Mouse (Mus musculus): ENCODE measurements around the gene Fgd2.
"Not testable (repeated sequence)": the region's sequence is repeated elsewhere in the genome, so short reads cannot be mapped to it uniquely, and the experiment has no call there.

Gene Fgd2

DNA sequence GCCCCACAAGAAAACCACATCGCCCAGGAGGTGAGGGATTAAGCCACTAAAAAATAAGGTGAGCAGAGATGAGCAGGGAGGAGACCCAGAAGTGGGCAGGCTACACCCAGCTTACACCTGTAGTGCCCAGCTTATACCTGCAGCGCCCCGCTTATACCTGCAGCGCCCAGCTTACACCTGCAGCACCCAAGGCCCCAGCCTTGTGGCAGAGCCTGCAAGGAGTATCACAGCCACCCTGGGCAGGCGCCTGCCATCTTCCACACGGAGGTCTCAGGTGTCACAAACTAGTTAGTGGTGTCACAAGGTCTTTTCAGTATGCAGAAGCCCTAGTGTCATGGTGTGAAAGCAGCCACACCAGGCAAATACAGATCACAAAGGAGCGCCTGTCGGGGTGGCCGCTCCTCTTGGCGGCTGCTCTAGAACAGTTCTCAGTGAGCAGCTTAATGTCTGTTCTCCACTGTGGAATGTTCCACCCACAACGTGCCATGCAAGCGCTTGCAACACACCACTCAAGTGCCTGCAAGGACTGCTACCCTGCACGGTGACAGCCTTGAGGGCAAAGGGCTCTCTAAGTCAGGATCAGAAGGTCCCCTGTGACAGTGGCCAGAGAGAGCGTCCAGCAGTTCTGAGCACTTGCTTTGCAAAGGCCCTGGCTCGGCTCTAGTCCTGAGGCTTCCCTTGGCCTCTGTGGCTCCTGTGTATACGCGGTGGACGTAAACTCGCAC is 24.3 kb upstream of the Fgd2 start:
- no peak for DNase-seq (ENCODE audit: low spot score)

DNA sequence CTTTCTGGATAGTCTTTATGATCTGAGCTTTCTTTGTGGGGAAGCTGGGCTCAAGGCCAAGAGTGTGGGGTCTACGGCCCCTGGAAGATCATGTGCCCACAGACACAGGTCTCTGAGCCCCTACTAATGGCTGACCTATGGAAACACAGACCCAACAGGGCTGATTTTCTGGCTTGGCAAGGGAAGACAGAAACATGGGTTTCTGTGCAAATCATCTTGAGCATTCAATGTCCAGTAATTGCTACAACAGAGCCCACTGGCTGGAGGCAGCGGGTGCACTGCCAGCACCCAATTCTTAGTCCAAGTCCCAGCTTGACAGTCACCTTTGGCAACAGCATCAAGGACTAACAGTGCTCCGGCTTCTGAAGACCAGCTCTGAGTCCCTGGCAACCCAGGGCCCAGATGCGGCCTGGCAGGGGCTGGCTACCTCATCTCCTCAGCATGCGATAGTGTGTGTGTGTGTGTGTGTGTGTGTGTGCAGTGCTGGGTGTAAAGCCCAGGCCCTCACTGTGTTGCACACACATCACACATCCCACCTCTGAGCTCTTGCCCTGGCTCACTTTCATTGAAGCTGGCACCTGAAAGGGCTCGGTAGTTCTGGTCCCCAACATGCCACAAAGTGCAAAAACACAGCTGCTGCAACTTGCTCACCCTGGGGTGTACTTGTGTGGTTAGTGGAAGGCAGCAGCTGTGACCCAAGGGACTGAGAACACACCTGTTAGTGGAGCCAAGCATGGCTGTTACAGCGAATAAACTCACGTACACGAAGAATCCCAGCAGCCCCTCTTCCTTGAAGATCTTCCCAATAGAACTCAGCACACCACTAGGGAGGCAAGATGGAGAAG is 22.5 kb upstream of the Fgd2 start:
- DNase-seq (ENCODE audit: low spot score): no peak

GRCm38 (mm10) chr17:29339170-29339768 is 21.4 kb upstream of the Fgd2 start:
- no peak for DNase-seq (ENCODE audit: low spot score)

DNA sequence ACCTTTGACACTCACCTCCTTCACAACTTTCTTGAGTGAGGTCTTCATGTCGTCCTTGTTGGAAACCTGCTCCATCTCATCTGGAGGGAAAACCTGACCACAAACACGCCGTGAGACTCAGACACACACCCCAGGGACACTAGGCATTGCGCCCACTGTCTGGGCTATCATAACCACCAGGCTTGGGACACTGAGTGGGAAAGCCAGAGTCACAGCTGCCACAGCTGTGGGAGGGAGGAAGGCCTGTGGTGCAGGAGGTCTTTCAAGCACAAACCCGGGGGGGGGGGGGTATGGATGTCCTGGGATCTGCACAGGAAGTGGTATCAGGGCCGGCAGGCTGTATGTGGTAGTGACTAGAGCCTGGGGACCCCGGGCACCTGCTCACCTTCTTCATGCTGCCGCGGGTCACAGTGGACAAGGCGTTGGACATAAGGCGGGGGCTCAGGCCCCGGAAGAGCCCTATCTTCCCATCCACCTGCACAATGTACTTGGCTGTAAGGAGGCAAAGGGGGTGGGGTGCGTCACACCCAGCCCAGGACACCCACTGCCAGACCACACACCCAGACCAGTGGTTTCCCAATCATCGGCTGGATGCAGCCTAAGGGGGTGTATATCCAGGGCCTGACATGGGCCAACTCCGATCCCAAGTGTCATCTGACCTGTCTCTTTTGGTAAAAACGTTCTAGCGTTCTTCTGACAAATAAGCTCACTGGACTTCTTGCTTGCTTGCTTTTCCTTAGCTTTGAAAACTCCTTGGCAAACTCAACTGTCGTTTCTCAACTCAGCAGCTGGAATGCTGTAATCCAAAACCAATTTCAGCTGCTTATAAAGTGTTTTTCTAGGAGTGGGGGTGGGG is 20.1 kb upstream of the Fgd2 start:
- DNase-seq (ENCODE audit: low spot score): no peak

DNA sequence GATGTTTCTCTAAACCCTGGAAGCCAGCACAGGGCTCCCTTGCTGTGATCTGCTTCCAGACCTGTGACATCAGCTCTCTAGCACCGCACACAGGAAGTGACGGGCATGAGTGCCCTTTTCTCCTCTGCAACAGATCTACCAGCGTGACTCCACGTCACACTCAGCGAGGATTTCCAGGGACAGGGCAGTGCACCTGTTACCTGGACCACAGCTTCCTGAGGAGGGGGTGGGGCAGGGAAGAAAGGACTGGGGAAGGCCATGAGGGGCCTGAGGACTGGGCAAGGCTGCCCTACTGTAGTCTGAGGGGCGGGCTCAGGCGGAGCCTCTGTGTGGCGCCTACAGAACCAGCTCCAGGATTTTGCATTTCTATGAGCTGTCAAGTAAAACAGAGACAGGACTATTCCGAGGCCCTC is 19.1 kb upstream of the Fgd2 start:
- no peak for DNase-seq (ENCODE audit: low spot score)

DNA sequence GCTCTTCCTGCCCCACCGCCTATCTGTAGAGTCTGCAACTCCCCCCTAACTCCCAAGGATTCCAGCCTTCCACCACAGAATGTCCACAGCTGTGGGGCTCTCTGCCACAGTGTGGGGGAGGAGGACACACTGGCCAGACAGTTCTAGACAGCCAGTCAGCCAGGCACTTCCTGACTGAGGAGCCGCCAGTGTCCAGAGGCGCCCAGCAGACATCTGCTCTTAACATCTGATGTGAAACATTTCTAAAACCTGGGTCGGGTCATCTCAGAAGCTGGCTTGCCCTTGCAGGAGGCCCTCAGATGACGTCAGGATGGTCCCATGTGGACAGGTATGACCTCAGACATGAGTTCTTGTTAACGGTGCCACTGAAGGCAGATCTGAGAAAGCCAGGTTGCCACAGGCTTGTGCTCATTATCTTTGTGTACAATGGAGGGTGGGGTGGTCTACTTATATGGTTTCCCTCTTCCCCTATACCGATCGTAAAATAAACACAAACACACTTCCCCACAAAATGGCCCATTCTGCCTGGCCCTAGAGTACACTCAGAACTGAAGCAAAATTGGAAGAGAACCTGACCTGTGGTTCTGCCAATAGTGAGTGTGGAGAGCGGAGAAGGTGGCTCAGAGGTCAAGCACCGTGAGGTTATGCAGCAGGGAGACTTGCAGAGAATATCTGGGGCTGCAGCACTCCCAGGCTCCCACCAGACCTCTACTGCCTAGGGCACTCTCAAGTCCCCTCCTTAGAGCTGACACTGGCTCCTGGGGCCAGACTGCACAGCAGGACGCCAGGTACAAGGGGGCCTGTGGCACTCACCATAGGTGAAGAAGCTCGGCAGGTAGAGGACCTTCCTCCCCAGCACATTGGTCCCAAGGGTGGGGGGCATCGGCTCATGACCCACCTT is 18.5 kb upstream of the Fgd2 start:
- DNase-seq (ENCODE audit: low spot score): no peak

- no peak for DNase-seq (ENCODE audit: low spot score)
Observed at GRCm38 (mm10) chr17:29343241-29343640, 17.5 kb upstream of the Fgd2 start.

- DNase-seq (ENCODE audit: low spot score): no peak
Observed at GRCm38 (mm10) chr17:29345272-29345671, 15.4 kb upstream of the Fgd2 start.

- DNase-seq (ENCODE audit: low spot score): no peak
Observed at GRCm38 (mm10) chr17:29346496-29347125, 14.1 kb upstream of the Fgd2 start.

DNA sequence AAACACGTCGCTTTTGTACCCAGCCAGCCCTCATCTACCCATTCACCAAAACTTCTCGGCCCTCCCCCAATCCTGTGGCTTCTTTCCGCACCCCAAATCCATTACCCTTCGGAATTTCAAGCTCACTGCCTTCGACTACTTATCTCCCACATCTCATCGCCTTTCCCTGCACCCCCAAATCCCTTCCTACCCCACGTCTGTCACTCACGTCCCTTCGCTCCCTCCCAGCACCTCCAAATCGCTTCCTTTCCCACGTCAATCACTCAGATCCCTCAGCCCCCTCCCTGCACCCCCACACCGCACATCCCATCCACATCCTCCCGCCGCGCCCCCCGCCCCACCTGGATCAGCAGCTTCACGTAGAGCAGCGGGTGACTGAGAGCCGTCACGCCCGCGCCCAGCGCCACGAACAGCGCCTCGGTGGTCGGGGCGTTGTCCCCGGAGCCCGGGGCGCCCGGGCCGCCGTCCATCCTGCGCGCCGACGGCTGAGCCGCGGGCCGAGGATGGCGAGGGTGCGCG is 13.5 kb upstream of the Fgd2 start:
- DNase-seq (ENCODE audit: low spot score): no peak

GRCm38 (mm10) chr17:29347645-29348256 is 13.0 kb upstream of the Fgd2 start, which contains the start of gene Mtch1:
Gene Mtch1, minus strand, starts transcription at chr17:29347934.
- DNase-seq (ENCODE audit: low spot score): peak; percentile 96

DNA sequence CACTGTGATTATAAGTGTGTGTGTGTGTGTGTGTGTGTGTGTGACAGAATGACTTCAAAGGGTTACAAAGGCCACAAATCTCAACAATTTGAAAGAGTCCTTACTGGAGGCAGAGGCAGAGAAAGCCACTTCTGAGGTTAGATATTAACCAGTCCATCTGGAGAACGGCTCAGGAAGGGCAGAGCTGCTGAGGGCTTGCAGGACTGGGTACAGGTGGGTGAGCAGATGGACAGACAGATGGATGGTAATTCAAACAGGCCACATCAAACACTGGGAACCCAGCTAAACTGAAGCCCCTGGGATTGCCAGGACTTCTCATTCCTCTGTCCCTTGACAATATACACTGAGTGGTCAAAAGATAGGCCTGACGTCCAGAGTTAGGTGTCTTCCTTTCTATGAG is 11.7 kb upstream of the Fgd2 start:
- no peak for DNase-seq (ENCODE audit: low spot score)

GRCm38 (mm10) chr17:29351056-29351455 is 9.7 kb upstream of the Fgd2 start:
- DNase-seq (ENCODE audit: low spot score): not testable (repeated sequence)

DNA sequence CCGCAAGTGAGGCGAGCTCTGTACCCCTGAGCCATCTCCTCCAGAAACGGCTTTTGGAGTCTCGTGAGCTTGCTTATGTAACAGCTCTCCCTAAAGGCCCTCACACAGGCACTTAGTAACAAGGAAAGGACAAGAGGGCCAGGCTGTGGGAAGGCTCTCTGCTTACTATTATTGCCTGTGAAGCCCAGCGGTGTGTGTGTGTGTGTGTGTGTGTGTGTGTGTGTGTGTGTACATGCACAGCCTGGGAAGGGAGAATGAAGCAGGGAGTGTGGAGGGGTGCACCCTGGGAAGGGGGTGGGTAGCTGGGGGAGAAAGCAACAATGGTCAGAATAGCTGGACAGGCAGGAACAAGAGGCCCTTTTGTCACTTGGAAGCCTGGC is 5.3 kb upstream of the Fgd2 start:
- DNase-seq (ENCODE audit: low spot score): no peak

GRCm38 (mm10) chr17:29355841-29356478 is 4.8 kb upstream of the Fgd2 start:
- no peak for DNase-seq (ENCODE audit: low spot score)

DNA sequence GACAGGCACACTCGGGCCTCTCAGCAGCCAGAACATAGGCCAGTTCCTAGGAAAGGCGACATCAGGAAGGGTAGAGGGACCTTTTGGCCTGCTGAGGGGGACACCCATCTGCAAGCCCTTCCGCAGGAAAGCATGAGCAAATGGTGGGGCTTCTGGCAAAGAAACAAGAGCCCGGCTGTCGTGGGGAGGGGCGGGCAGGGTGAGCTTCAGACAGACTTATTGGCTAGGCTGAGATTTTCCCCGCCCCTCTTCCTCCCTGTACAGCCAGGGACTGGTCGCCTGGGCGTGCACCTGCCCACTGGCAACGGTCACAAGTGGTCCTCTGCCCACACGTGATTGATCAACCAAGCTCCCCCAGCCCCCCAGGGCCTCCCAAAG is 4.2 kb upstream of the Fgd2 start:
- no peak for DNase-seq (ENCODE audit: low spot score)

DNA sequence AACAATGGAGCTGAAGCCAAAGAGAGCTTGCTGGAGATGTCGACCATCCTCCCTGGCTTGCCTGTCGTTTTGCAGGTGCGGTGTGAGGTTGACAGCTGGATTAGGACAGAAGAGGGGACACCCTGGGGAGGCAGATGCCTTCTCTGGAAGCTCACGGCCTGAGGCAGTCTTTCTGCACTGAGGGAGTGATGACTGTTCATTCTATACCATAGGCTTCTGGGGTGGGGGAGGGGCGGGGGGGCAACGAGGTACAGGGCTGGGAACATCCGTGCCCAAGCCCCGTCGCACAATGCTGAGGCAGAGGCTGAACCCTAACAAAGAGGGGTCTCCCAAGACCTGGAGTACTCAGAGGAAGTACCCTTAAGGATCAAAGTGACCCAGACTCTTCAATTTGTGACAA is 3.8 kb upstream of the Fgd2 start:
- DNase-seq (ENCODE audit: low spot score): no peak

DNA sequence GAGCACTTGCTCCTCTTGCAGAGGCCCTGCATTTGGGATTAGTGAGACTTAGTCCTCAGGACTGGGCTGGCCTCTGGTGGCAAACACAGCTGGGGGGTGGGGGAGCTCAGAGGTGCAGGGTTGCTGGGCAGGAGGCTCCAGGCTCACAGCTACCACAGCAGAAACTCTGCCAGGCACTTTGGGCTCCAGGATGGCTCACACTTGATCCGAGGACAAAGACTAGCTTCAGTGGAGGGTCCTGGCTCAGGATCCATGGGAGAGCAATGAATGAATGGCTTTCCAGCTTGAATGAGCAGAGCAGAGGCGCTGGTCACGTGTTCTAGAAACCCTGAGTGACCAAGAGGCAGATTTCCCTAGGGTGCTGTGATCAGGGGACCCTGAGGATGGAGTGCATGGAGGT is 1.8 kb upstream of the Fgd2 start:
- DNase-seq (ENCODE audit: low spot score): no peak

GRCm38 (mm10) chr17:29361982-29362691 is 1.4 kb downstream of the Fgd2 start:
- DNase-seq (ENCODE audit: low spot score): no peak
